Mouse (Mus musculus): ENCODE results near the gene Lef1. TPM values are rescaled to one million over a fixed set of nuclear protein-coding genes. Genes with fewer than 3 reads are reported as not detected.

Gene Lef1
- polyA plus RNA-seq, 1 experiment from 2014 or later: 29.3 TPM

DNA sequence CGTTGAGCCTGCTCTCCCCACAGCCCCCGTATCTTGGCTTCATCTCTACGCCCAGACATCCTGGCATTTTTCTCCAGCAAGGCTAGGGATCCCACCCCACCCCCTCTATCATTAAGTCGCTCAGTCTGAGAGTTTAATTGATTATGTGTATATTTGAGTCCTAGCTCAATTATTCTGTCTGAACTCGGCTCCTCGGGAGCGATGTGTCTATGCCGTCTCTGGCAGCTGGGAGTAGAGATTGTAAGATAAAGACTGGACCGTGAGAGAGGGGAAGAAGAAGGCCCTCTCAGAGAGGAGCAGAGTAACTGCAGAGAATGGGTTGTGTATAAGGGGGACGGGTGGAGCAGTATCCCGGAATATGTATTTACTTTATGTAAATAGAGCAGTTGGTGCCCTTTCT lies 80.0 kb downstream of the Lef1 start:
- Histone ChIP-seq H3K36me3 (peaks cover 20% of the 10 kb centered on the region), H3K27ac (no peak overlapping the region), H3K9me3 (no peaks in the 10 kb centered on the region), H3K4me3 (no peak overlapping the region), H3K27me3 (ENCODE audit: insufficient read depth, poor library complexity, severe bottlenecking) (no peaks in the 10 kb centered on the region), H3K4me1 (peaks cover 14% of the 10 kb centered on the region)
- no peak for DNase-seq (ENCODE audit: low spot score)
- WGBS: 45% methylated on average over 11 of the region's 11 CpGs

DNA sequence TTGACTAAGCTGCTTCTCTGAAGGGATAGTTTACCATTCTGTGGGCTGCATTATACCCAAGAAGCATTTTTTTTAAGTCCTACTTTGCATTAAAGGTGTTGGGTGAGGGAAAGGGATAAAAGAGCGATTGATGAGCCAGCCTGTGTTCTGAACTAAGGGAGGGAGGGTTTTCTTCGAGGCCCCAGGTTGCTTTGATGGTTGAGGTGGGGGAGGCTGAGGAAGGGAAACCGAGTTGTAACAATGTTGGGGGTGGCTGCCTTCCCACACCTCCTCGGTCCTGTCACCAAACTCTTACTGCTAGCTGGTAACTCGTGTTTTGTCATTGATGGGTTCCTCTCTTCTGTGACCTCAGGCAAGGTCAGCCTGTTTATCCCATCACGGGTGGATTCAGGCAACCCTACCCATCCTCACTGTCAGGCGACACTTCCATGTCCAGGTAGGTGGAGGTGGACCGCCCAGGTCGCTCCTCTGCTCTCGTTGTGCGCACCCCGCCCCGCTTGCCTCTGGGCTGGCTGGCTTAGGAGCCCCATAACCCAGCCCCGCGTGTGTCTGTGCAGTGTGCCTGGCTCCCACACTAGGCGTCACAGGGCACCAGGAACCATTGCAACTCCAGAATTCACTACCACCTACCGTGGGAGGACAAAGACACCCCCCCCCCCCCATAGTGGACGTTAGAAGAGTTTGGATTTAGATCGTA lies 80.5 kb downstream of the Lef1 start:
- H3K4me3 ChIP-seq: no peak overlapping the region
- H3K9me3 ChIP-seq: no peaks in the 10 kb centered on the region
- H3K27ac ChIP-seq: no peak overlapping the region
- H3K4me1 ChIP-seq: peaks cover 14% of the 10 kb centered on the region
- DNase-seq (ENCODE audit: low spot score): no peak
- H3K36me3 ChIP-seq: peaks cover 20% of the 10 kb centered on the region
- no peaks in the 10 kb centered on the region for H3K27me3 ChIP-seq (ENCODE audit: insufficient read depth, poor library complexity, severe bottlenecking)
- WGBS: 83% methylated on average over 19 of the region's 19 CpGs

DNA sequence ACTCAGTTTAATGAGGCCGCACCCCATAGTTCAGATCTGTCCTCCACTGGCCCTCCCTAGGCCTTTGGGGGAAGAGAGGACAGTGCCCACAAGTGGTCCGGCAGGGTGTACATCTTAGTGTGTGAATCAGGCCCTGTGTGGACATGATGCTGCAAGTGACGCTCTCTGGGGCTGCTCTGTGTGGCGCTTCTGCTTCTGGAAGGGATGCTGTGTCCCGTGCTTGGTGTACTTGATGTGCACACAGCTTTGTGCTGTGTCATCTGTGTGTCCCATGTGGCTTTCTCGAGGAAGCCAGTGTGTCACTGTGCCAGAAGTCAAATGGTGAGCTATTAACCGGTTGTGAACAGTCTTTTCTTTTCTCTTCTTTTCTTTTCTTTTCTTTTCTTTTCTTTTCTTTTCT lies 81.2 kb downstream of the Lef1 start:
- Histone ChIP-seq H3K27ac (no peak overlapping the region), H3K4me1 (peaks cover 14% of the 10 kb centered on the region), H3K27me3 (ENCODE audit: insufficient read depth, poor library complexity, severe bottlenecking) (no peaks in the 10 kb centered on the region), H3K4me3 (no peak overlapping the region), H3K36me3 (peaks cover 17% of the 10 kb centered on the region), H3K9me3 (no peaks in the 10 kb centered on the region)
- DNase-seq (ENCODE audit: low spot score): no peak
- WGBS: 86% methylated on average over 7 of the region's 7 CpGs

DNA sequence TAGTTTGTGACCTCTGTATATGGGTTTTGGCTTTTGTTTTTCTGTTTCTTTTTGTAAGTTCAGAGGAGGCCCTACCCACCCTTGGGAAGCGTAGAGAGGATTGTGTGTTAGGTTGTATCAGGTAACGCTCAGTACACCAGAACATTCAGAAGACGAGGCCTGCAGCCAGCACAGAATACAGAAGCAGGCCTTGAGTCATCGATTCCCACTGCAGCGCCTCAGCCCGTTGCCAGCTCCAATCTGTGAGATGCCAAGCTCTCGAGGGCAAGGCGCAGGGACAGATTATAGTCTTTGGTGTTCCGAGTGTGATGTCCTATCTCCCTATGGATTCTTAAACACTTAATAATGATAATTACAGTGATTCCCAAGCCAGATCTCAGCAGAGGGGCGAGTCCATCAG lies 85.8 kb downstream of the Lef1 start:
- no peaks in the 10 kb centered on the region for H3K9me3 ChIP-seq
- peaks cover 22% of the 10 kb centered on the region for H3K36me3 ChIP-seq
- H3K4me3 ChIP-seq: no peak overlapping the region
- H3K27ac ChIP-seq: no peak overlapping the region
- no peak for DNase-seq (ENCODE audit: low spot score)
- WGBS: 81% methylated on average over 10 of the region's 10 CpGs
- H3K4me1 ChIP-seq: peaks cover 6% of the 10 kb centered on the region; the same call in 1 of the 2 replicates
- H3K27me3 ChIP-seq (ENCODE audit: insufficient read depth, poor library complexity, severe bottlenecking): no peaks in the 10 kb centered on the region

DNA sequence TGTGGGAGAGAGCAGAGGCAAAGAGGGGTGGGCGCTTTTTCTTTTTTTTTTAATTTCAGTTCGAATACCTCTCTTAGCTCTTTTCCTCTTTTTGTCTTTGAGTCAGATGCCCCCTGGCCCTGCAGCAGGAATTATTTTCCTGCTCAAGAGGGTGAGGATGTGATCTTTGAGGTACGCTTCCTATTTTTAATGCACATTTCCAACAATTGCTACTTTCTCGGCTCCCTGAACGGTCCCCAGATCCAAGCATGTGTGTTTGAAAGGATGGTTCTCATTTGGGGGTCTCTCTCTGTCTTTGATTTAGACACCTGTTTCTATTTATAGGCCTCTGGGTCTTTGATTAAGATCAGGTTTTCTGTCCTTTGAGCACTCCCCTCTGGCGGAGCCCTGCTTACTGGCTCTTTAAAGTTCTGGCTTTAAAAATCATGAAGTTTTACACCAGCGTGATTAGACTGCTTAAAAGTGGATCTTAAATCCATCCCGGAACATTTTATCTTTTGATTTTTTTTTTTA lies 86.3 kb downstream of the Lef1 start:
- H3K9me3 ChIP-seq: no peaks in the 10 kb centered on the region
- no peak for DNase-seq (ENCODE audit: low spot score)
- no peak overlapping the region for H3K27ac ChIP-seq
- WGBS: 81% methylated on average over 8 of the region's 8 CpGs
- H3K27me3 ChIP-seq (ENCODE audit: insufficient read depth, poor library complexity, severe bottlenecking): no peaks in the 10 kb centered on the region
- no peak overlapping the region for H3K4me3 ChIP-seq
- 0 out of 2 replicates have a peak, but pooled peaks cover 6% of the 10 kb centered on the region for H3K4me1 ChIP-seq
- H3K36me3 ChIP-seq: peaks cover 22% of the 10 kb centered on the region

DNA sequence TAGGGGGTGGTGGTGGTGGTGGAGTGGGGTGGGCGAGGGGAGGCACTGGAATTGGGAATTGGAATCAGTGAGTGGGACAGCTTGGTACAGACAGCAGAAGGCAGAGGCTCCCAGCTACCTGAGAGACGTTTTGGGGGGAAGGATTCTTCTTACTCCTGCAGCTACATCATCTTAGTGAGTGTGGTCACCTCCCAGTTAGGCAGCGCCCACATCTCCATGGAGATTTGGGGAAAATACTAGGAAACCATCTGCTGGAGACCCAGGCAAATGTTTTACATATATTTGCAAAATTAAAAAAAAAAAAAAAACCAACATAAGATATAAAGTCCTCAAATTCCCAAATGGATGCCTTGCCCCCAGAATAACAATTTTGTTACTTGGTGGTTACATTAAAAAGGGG lies 88.7 kb downstream of the Lef1 start:
- H3K27me3 ChIP-seq (ENCODE audit: insufficient read depth, poor library complexity, severe bottlenecking): no peaks in the 10 kb centered on the region
- H3K4me1 ChIP-seq: 0 out of 2 replicates have a peak, but pooled peaks cover 6% of the 10 kb centered on the region
- no peak overlapping the region for H3K27ac ChIP-seq
- peaks cover 16% of the 10 kb centered on the region; the same call in 1 of the 2 replicates for H3K36me3 ChIP-seq
- H3K4me3 ChIP-seq: no peak overlapping the region
- WGBS: 80% methylated on average over 3 of the region's 3 CpGs
- no peak for DNase-seq (ENCODE audit: low spot score)
- H3K9me3 ChIP-seq: no peaks in the 10 kb centered on the region

DNA sequence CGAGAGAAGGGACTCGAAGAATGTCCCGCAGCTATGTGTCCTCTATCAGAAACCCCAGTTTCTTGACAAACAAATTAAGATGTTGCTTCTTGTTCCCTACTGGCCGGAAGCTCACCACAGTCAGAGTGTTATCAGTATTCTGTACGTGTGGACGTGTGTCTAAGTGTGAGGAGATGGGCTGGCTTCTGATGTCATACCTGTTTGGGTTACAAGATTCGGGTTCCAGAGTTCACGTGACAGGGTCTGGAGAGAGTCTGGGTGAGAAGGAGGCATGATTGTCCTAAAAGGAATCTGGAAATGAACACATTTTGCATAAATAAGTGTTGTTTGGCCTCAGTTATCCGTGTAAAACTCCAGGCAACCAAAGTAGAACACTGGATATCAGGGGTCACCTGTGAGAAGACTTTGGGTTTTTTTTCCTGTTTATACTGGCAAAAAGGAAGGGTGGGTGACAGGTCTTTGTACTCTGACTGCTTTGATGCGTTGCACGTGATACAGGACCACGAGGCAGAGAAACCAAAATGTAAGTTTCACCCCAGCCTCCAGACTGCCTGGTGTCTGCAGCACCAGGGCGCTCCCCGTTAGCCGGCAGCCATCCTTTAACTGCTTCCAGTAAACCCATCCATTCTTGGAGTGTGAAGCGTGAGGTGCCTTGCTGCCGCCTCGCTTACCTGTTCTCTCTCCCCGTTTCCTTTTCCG lies 89.5 kb downstream of the Lef1 start:
- Histone ChIP-seq H3K4me3 (no peak overlapping the region), H3K27me3 (ENCODE audit: insufficient read depth, poor library complexity, severe bottlenecking) (no peaks in the 10 kb centered on the region), H3K36me3 (peaks cover 15% of the 10 kb centered on the region; the same call in 1 of the 2 replicates), H3K9me3 (no peaks in the 10 kb centered on the region), H3K27ac (no peak overlapping the region), H3K4me1 (0 out of 2 replicates have a peak, but pooled peaks cover 6% of the 10 kb centered on the region)
- 76% methylated on average over 20 of the region's 20 CpGs for WGBS
- no peak for DNase-seq (ENCODE audit: low spot score)

DNA sequence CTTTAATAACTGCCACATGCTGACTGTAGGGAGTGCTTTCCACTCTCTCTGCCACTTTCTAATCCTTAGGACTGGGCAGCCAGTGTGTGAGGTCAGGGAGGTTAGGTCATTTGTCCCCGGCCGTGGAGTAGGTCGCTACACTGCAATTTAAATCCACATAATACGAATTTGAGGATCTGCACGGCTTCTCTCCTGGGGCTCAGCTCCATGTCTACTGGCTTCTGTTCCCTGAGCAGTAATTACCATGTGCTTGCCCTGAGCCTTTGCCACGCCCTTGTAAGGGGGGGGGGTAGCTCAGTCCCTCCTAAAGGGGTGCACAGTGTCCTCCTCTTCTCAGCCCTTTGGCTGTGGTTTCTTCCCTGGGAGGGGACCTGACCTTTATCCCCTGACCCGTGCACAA lies 92.0 kb downstream of the Lef1 start:
- Histone ChIP-seq H3K27me3 (ENCODE audit: insufficient read depth, poor library complexity, severe bottlenecking) (no peaks in the 10 kb centered on the region), H3K36me3 (peaks cover 17% of the 10 kb centered on the region; the same call in 1 of the 2 replicates), H3K27ac (no peak overlapping the region), H3K9me3 (no peaks in the 10 kb centered on the region), H3K4me1 (0 out of 2 replicates have a peak, but pooled peaks cover 6% of the 10 kb centered on the region), H3K4me3 (no peak overlapping the region)
- WGBS: 83% methylated on average over 7 of the region's 7 CpGs
- DNase-seq (ENCODE audit: low spot score): no peak

DNA sequence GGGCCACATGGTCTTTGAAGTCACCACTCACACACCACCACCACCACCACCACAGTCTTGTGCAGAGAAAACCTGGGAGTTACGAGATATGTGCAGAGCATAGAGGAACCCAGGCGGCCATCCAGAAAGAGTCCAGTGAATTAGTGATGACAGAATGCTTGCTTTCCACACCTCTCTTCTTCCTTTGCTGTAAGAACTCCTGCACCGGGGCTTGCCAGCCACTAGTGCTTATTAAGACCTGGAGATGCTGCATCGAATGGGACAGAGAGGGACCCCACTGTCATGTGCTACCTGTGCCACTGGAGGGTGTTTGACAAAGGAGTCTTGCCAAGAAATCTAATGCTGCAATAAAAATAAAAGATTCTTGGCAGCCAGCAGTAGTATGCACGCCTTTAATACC lies 97.6 kb downstream of the Lef1 start:
- Histone ChIP-seq H3K27me3 (ENCODE audit: insufficient read depth, poor library complexity, severe bottlenecking) (no peaks in the 10 kb centered on the region), H3K27ac (no peak overlapping the region), H3K4me1 (peaks cover 4% of the 10 kb centered on the region; the same call in 1 of the 2 replicates), H3K4me3 (no peak overlapping the region), H3K36me3 (peaks cover 26% of the 10 kb centered on the region; the same call in 1 of the 2 replicates), H3K9me3 (no peaks in the 10 kb centered on the region)
- 82% methylated on average over 5 of the region's 5 CpGs for WGBS
- no peak for DNase-seq (ENCODE audit: low spot score)

DNA sequence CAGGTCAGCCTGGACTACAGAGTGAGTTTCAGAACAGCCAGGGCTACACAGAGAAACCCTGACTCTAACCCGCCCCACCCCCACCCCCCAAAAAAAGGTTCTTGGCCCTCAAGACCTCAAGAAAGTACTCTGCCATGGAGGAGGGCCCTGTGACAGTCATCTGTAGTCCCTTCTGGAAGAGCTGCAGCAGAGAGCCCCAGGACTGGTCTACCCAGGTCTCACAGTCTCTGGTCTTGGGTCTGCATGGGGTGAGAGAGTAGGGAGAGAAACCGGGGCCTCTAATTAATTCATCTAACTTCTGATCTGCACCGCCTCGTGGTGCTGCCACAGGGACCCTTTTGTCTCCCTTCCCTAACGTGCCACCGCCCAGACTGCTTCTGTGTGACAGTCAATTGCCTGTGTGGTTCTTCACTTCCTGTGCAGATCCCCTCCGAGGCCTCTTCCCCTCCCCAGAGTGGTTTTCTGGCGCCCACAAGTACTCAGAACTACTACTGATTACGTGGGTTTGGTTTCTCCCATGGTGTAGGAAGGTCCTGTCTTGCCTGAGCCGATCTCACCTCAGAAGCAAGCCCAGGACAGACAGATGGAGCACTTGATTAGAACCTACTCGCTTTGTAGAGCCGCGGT lies 98.1 kb downstream of the Lef1 start:
- Histone ChIP-seq H3K9me3 (no peaks in the 10 kb centered on the region), H3K4me1 (peaks cover 9% of the 10 kb centered on the region; the same call in 1 of the 2 replicates), H3K27ac (no peak overlapping the region), H3K4me3 (no peak overlapping the region), H3K36me3 (peaks cover 26% of the 10 kb centered on the region; the same call in 1 of the 2 replicates), H3K27me3 (ENCODE audit: insufficient read depth, poor library complexity, severe bottlenecking) (no peaks in the 10 kb centered on the region)
- 80% methylated on average over 13 of the region's 13 CpGs for WGBS
- no peak for DNase-seq (ENCODE audit: low spot score)

DNA sequence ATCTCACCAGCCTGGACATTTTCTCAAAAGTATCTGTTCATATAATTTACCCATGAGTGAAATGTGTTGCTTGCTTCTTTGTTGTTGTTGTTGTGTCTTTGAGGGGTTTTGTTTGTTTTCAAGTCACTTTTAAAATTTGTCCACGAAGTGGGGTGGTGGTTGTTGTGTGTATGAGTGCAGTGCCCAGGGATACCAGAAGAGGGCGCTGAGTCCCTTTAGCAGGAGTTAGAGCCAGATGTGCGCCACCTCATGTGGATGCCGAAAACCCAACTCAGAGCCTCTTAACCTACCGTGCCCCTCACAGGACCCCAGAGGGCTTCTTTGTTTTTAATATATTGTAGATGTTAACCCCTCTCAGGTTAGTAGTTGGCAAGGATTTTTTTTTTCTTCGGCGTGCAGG lies 101.9 kb downstream of the Lef1 start:
- 86% methylated on average over 7 of the region's 7 CpGs for WGBS
- H3K27me3 ChIP-seq (ENCODE audit: insufficient read depth, poor library complexity, severe bottlenecking): no peaks in the 10 kb centered on the region
- H3K36me3 ChIP-seq: peaks cover 17% of the 10 kb centered on the region; the same call in 1 of the 2 replicates
- H3K4me1 ChIP-seq: peaks cover 14% of the 10 kb centered on the region; the same call in 1 of the 2 replicates
- no peaks in the 10 kb centered on the region for H3K9me3 ChIP-seq
- H3K27ac ChIP-seq: no peak overlapping the region
- DNase-seq (ENCODE audit: low spot score): no peak
- H3K4me3 ChIP-seq: no peak overlapping the region

DNA sequence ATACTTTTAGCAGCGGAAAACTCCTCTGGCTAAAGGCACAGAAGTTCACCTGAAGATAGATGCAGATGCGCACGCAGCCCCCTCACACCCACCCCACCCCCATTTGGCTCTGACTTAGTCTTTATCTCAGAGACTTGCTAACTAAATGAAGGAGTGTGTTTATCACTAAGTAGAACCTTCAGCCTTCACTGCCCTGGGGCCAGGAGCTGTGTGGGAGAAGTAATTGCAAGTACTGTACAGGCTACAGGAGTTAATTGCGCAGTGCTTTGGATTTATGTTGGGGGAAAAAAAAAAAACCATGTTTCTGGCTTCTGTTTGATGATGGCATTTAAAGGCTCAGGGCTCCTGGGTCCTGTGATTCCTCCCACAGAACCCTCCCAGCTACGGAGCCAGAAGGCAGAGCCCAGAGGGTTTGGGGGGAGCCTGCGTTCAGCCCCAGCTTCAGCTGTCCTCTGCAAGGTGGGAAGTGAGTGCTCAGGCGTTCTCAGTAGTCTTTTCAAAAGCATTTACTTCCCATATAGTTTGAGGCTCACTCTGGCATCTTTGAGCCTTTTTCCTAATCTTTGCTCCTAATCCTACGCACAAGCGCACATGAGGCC lies 103.9 kb downstream of the Lef1 start:
- H3K4me3 ChIP-seq: no peak overlapping the region
- H3K27me3 ChIP-seq (ENCODE audit: insufficient read depth, poor library complexity, severe bottlenecking): no peaks in the 10 kb centered on the region
- WGBS: 78% methylated on average over 9 of the region's 9 CpGs
- H3K4me1 ChIP-seq: peaks cover 15% of the 10 kb centered on the region
- no peak overlapping the region for H3K27ac ChIP-seq
- no peaks in the 10 kb centered on the region for H3K9me3 ChIP-seq
- no peak for DNase-seq (ENCODE audit: low spot score)
- peaks cover 10% of the 10 kb centered on the region; the same call in 1 of the 2 replicates for H3K36me3 ChIP-seq

All from heart, embryonic 10.5 days (tissue).